12 mouse cellular contexts compared by ENCODE assay signal in the genomic region with DNA sequence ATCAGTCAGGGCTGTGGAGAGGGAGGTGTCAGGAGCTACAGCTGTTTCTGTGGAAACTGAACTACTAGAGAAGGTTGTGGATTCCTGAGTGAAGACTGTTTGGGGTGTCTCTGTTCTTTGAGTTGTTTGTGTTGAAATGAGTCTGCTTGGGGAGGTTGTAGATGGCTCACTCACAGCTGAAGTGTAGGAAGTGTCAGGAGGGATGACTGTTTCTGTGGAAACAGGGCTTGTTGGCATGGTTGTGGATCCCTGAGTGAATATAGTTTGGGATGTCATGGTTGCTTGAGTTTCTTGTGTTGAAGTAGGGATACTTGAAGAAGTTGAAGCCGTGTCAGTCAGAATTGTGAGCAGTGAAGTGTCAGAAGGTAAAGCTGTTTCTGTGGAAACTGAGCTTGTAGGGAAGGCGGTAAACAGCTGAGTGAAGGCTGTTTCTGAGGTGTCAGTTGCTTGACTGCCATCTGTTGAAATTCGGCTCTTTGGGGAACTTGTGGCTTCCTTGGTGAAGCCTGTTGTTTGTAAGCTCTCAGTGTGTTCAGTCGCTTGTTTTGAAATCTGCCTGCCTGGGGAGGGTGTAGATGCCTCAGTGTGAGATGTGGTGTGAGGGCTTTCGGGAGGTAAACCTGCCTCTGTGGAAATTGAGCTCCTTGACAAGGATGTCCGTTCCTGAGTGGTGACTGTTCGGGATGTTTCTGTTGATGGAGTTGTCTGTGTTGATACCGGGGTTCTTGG. TPM values are rescaled to one million over a fixed set of nuclear protein-coding genes. Genes with fewer than 3 reads are reported as not detected.
DNase-seq lines count a peak whose midpoint lies in the region; ATAC-seq and TF ChIP-seq lines count a peak whose summit lies in the region.
"Had no signal": no experiment of that assay in that cellular context is flagged by ENCODE, and none has a peak within 500 bp of the region (broad histone marks: within the 10 kb centered on the region; RNA-seq: fewer than 3 reads in every experiment).

No protein-coding gene starts in this region.

- H3K4me2 ChIP-seq in lung, postnatal 0 days (replicated peaks; ENCODE audit: low read depth, low read length) = no peak overlapping the region
- H3K4me2 ChIP-seq in hindbrain, embryonic 16.5 days (ENCODE audit: low read length) = no peak overlapping the region
- H3K4me2 ChIP-seq: hindbrain, embryonic 14.5 days; limb, embryonic 15.5 days; midbrain, embryonic 12.5 days had no signal

- no peak overlapping the region for H3K9ac ChIP-seq in lung, postnatal 0 days (replicated peaks; ENCODE audit: low read depth)
- H3K9ac ChIP-seq in hindbrain, embryonic 16.5 days (ENCODE audit: low read depth, low read length) = no peak overlapping the region
- H3K9ac ChIP-seq: hindbrain, embryonic 14.5 days; limb, embryonic 15.5 days; midbrain, embryonic 12.5 days had no signal

- peak; percentile 35 for DNase-seq in lung, postnatal 0 days (ENCODE audit: low spot score)
- DNase-seq in lung, postnatal 14 days = no peak
- peak; percentile 40 for DNase-seq in induced T-regulatory cell, adult 2 months (ENCODE audit: low read depth)
- peak; percentile 56 to 66 for DNase-seq in monocyte, adult 2 months (ENCODE audit: low read depth in 1 of 2, low spot score in 2 of 2)
- DNase-seq in thymus, postnatal 36 days = peak; percentile 19 to 29
- DNase-seq: cerebellum, adult 9-11 months; kidney, postnatal 4 days had no signal

- TF ChIP-seq CTCF in lung, postnatal 0 days (IDR thresholded peaks at IDR 0.05) = no peak

- H3K36me3 ChIP-seq in lung, postnatal 0 days (ENCODE audit: insufficient read depth, low read length) = no peaks in the 10 kb centered on the region
- no peaks in the 10 kb centered on the region for H3K36me3 ChIP-seq in hindbrain, embryonic 16.5 days (ENCODE audit: control insufficient read depth, insufficient read depth, low read length)
- H3K36me3 ChIP-seq: limb, embryonic 15.5 days; midbrain, embryonic 12.5 days had no signal

- H3K4me1 ChIP-seq in lung, postnatal 0 days (ENCODE audit: insufficient read depth, low read depth, low read length) = no peaks in the 10 kb centered on the region
- H3K4me1 ChIP-seq in hindbrain, embryonic 16.5 days (ENCODE audit: control insufficient read depth, insufficient read depth, low read depth, low read length) = no peaks in the 10 kb centered on the region
- H3K4me1 ChIP-seq: limb, embryonic 15.5 days; midbrain, embryonic 12.5 days had no signal

- H3K4me3 ChIP-seq in lung, postnatal 0 days (ENCODE audit: low read depth, low read length) = no peak overlapping the region
- H3K4me3 ChIP-seq in hindbrain, embryonic 16.5 days (ENCODE audit: low read length) = no peak overlapping the region
- H3K4me3 ChIP-seq: limb, embryonic 15.5 days; midbrain, embryonic 12.5 days had no signal

- 63% methylated on average over 8 of the region's 8 CpGs for WGBS in lung, postnatal 0 days
- WGBS in hindbrain, embryonic 16.5 days = 82% methylated on average over 8 of the region's 8 CpGs

- H3K27me3 ChIP-seq in lung, postnatal 0 days (replicated peaks; ENCODE audit: insufficient read depth, low read length) = no peaks in the 10 kb centered on the region
- no peaks in the 10 kb centered on the region for H3K27me3 ChIP-seq in hindbrain, embryonic 16.5 days (replicated peaks; ENCODE audit: control insufficient read depth, insufficient read depth, low read length)

- ATAC-seq in lung, postnatal 0 days = peak; percentile 23; the same call in 1 of the 2 replicates
- ATAC-seq in cerebellum, adult (ENCODE audit: insufficient number of reproducible peaks, low FRiP score, low TSS enrichment) = no peak
- ATAC-seq in hindbrain, embryonic 16.5 days = no peak

- TF ChIP-seq EP300 in lung, postnatal 0 days (IDR thresholded peaks at IDR 0.05) = no peak

- H3K27ac ChIP-seq in lung, postnatal 0 days (ENCODE audit: low read length) = no peak overlapping the region
- H3K27ac ChIP-seq in hindbrain, embryonic 16.5 days (ENCODE audit: low read depth, low read length) = no peak overlapping the region
- H3K27ac ChIP-seq: hindbrain, embryonic 14.5 days; limb, embryonic 15.5 days; midbrain, embryonic 12.5 days had no signal

- no peaks in the 10 kb centered on the region for H3K9me3 ChIP-seq in lung, postnatal 0 days (ENCODE audit: low read length)
- H3K9me3 ChIP-seq in hindbrain, embryonic 16.5 days (ENCODE audit: control insufficient read depth, low read length) = peaks cover 3% of the 10 kb centered on the region
- H3K9me3 ChIP-seq: limb, embryonic 15.5 days; midbrain, embryonic 12.5 days had no signal

RNA-seq across cellular contexts. Expression of a gene that starts 30.7 kb away (rescaled TPM):
- polyA plus RNA-seq in lung, postnatal 0 days (2015; fragmentation: Nextera tagmentation; extraction: Ambion mirVana) = not detected in 2 replicates
- not detected in 2 replicates for polyA plus RNA-seq in hindbrain, embryonic 16.5 days (2015; fragmentation: Nextera tagmentation; extraction: Ambion mirVana)
- polyA plus RNA-seq: hindbrain, embryonic 14.5 days; limb, embryonic 15.5 days; midbrain, embryonic 12.5 days had no signal

RNA-seq across cellular contexts. Expression of a gene that starts 32.4 kb away (rescaled TPM):
- polyA plus RNA-seq in lung, postnatal 0 days (2015; fragmentation: Nextera tagmentation; extraction: Ambion mirVana) = not detected in 2 replicates
- 0.51 and 0.55 TPM in 2 replicates for polyA plus RNA-seq in hindbrain, embryonic 16.5 days (2015; fragmentation: Nextera tagmentation; extraction: Ambion mirVana)
